Mouse (Mus musculus) lung, adult 2 months (tissue): ENCODE data around the gene Kcnc3.

Experiments used
- CTCF ChIP-seq: fragments of 200-500 bp; IDR thresholded peaks from 2 replicates; pipeline ENCODE4 v1.5.1; 2011; ENCODE audit warnings: mild to moderate bottlenecking, low read length, control low read depth; ENCODE audit not compliant: insufficient read depth
- POLR2A ChIP-seq: fragments of 200-500 bp; IDR thresholded peaks from 2 replicates; pipeline ENCODE4 v1.6.1; 2011; ENCODE audit warnings: low read depth, mild to moderate bottlenecking, control low read depth, low read length, borderline replicate concordance; ENCODE audit errors: extremely low read depth

- no peak for TF ChIP-seq CTCF
- no peak for TF ChIP-seq POLR2A
These were observed 61.0 kb downstream of the Kcnc3 start for GRCm38 (mm10) chr7:44651416-44651815.
